Mouse (Mus musculus): ENCODE data around the gene Jag1. TPM values are rescaled to one million over a fixed set of nuclear protein-coding genes. Genes with fewer than 3 reads are reported as not detected.

The Jag1 gene
- polyA plus RNA-seq, 2 experiments from 2014 or later = 0.47 to 1.4 TPM

- no peak for ATAC-seq
Observed at GRCm38 (mm10) chr2:137049906-137050305, 66.5 kb downstream of the Jag1 start.

- ATAC-seq = no peak
Observed at GRCm38 (mm10) chr2:137049367-137049766, 67.1 kb downstream of the Jag1 start.

- ATAC-seq = no peak
Observed at GRCm38 (mm10) chr2:137044122-137044521, 72.3 kb downstream of the Jag1 start.

Other genes starting within 250 kb of the Jag1 start
- 10 to 100 TPM in 1 of 2 experiments, not detected in 1; 12.9 TPM for gene AL731706.2, start 231.0 kb downstream of the Jag1 start, polyA plus RNA-seq (2017; shearing (Covaris generic))
- 1 to 10 TPM; 5.4 to 6.2 TPM for gene Slx4ip, start 225.4 kb downstream of the Jag1 start, polyA plus RNA-seq (2017; shearing (Covaris generic))
- gene AL731706.1, start 225.3 kb downstream of the Jag1 start, polyA plus RNA-seq (2017; shearing (Covaris generic)) = 10 to 100 TPM in 1 of 2 experiments, 1 to 10 TPM in 1; 4.0 to 21.0 TPM
- 10 to 100 TPM; 12.2 to 23.3 TPM for gene Mkks, start 225.3 kb downstream of the Jag1 start, polyA plus RNA-seq (2017; shearing (Covaris generic))

Data from CD4-positive, CD25-positive, alpha-beta regulatory T cell, adult 4 months (primary cell).